Mouse (Mus musculus): ENCODE measurements around the gene Vwa8.

Gene Vwa8

GRCm38 (mm10) chr14:79226056-79226455, 377.2 kb downstream of the Vwa8 start:
- DNase-seq (ENCODE audit: low read depth, low spot score): no peak

GRCm38 (mm10) chr14:79226741-79227140, 377.9 kb downstream of the Vwa8 start:
- DNase-seq (ENCODE audit: low read depth, low spot score): no peak

DNA sequence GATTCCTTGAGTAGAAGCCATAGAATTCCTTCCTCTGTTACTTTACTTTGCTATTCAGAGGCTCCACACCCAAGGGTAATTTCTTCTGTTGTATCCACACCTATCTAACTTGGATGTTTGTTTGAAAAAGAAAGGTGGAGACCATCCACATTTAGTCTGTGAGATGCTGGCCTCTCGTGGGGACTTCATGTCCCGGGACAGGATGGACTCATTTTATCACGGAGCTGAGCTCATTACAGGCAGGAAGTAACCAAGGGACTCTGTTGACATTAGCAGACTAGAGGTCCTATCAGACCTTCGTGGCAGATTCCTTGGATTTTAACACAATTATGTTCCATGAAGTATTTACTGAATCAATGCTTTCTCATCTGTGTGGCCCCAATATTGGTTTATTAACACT, 379.1 kb downstream of the Vwa8 start:
- no peak for DNase-seq (ENCODE audit: low read depth, low spot score)

DNA sequence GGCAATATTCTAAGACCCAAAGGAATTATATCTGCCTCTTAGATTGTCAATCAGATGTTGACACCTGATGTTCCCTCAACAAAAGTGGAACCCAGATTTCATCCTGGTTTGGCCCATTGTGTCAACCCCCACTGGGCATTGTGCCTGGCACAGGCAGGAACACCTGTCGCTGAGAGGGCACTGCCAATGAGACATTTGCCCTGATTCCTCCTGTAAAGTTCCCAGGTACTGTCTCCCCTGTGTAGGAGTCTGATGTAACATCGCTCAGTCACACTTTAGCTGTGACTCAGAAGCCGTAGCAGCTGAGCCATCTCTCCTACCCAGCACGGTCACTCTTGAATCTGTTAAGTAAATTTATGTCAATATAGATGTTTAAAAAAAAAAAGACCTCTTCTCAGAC, 382.8 kb downstream of the Vwa8 start:
- DNase-seq (ENCODE audit: low read depth, low spot score): no peak

GRCm38 (mm10) chr14:79233697-79234096, 384.8 kb downstream of the Vwa8 start:
- no peak for DNase-seq (ENCODE audit: low read depth, low spot score)

GRCm38 (mm10) chr14:79234513-79234912, 385.7 kb downstream of the Vwa8 start:
- DNase-seq (ENCODE audit: low read depth, low spot score): no peak

DNA sequence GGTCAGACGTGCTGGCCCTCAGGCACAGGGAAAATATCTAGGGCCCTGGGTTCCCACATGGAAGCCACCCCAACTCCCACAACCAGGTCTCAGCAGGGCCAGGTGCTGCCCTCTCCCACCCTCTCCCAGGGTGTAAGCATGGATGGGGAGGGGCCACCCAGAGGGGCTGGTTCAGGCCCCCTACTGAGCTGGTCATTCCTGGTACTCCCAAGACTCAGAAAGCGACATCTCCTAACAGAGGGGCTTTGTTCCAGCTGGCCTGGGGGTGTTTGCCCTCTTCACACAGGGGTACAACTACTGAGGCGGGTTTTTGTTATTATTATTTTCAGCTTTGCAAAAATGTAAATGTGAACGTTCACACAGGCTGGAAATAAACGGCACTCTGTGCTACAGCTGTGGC, 386.3 kb downstream of the Vwa8 start:
- DNase-seq (ENCODE audit: low read depth, low spot score): no peak

- DNase-seq (ENCODE audit: low read depth, low spot score): no peak
These were observed 387.4 kb downstream of the Vwa8 start for GRCm38 (mm10) chr14:79236261-79236660.

DNA sequence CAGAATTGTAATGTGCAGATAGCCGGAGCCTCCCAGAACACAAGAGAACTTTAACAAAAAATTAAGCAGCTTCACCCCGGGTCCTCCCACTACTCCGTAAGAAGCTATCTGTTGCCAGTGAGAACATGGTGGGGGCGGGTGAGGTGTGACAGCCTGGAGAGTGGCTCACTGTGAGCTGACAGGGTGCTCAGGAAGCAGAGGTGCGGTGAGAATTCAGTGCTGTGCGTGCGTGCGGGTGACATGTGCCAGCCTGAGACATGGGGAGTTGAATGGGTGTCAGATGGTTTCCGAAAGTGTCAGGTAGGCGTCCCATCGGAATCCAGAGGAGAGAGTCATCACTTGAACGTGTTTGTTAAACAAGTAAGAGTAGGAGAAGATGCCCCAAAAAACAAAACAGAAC, 390.6 kb downstream of the Vwa8 start:
- DNase-seq (ENCODE audit: low read depth, low spot score): no peak

- DNase-seq (ENCODE audit: low read depth, low spot score): no peak
These were observed 392.3 kb downstream of the Vwa8 start for GRCm38 (mm10) chr14:79241057-79241570.

GRCm38 (mm10) chr14:79241656-79242385, 393.0 kb downstream of the Vwa8 start:
- DNase-seq (ENCODE audit: low read depth, low spot score): no peak

DNA sequence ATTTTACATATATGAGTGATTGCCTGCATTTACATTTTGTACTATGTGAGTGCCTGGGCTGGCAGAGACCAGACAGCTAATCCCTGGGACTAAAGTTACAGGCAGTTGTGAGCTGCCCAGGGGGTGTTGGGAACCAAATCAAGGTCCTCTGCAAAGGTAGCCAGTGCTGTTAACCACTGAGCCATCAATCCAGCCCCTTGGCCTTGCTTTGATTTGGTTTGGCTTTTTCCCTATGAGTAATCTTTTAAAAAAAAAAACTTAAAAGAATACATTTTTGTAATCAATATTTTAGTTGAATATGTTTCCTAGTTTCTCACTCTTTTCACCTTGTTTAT, 393.5 kb downstream of the Vwa8 start:
- DNase-seq (ENCODE audit: low read depth, low spot score): no peak

GRCm38 (mm10) chr14:79243038-79243883, 394.4 kb downstream of the Vwa8 start:
- DNase-seq (ENCODE audit: low read depth, low spot score): no peak

GRCm38 (mm10) chr14:79244571-79244970, 395.7 kb downstream of the Vwa8 start:
- no peak for DNase-seq (ENCODE audit: low read depth, low spot score)

GRCm38 (mm10) chr14:79251727-79252285, 403.0 kb downstream of the Vwa8 start:
- no peak for DNase-seq (ENCODE audit: low read depth, low spot score)
